Mouse (Mus musculus): ENCODE measurements around the gene Ephb1. TPM values are rescaled to one million over a fixed set of nuclear protein-coding genes. Genes with fewer than 3 reads are reported as not detected.
A peak's percentile ranks its signal among the peaks of the same experiment; 100 is the strongest.

The Ephb1 gene
- total RNA-seq, 2 experiments from 2014 or later: 29.6 to 32.5 TPM

GRCm38 (mm10) chr9:102270496-102270895 is 84.0 kb downstream of the Ephb1 start:
- intact Hi-C loops (cut with DNase I): no loop called here

GRCm38 (mm10) chr9:102267311-102268027 is 87.0 kb downstream of the Ephb1 start:
- intact Hi-C loops (cut with DNase I): loop anchor here (5.0 kb wide), 1 partner anchor 85 kb away; the partner anchor contains the start of gene Ephb1
- DNase-seq (ENCODE audit: low spot score in 2 of 2): peak; percentile 23 to 42

More at GRCm38 (mm10) chr9:102270496-102270895, 84.0 kb downstream of the Ephb1 start:
- DNase-seq (ENCODE audit: low spot score in 2 of 2): no peak

- intact Hi-C loops (cut with DNase I): no loop called here
- DNase-seq (ENCODE audit: low spot score in 2 of 2): no peak
Measured at GRCm38 (mm10) chr9:102263760-102264159, 90.7 kb downstream of the Ephb1 start.

- DNase-seq (ENCODE audit: low spot score in 2 of 2): no peak
- intact Hi-C loops (cut with DNase I): no loop called here
Measured at GRCm38 (mm10) chr9:102262100-102262501, 92.4 kb downstream of the Ephb1 start.

- no peak for DNase-seq (ENCODE audit: low spot score in 2 of 2)
- intact Hi-C loops (cut with DNase I): no loop called here
Measured at GRCm38 (mm10) chr9:102261511-102261910, 93.0 kb downstream of the Ephb1 start.

GRCm38 (mm10) chr9:102256407-102256806 is 98.1 kb downstream of the Ephb1 start:
- intact Hi-C loops (cut with DNase I): no loop called here
- no peak for DNase-seq (ENCODE audit: low spot score in 2 of 2)

GRCm38 (mm10) chr9:102255803-102256202 is 98.7 kb downstream of the Ephb1 start:
- DNase-seq (ENCODE audit: low spot score in 2 of 2): peak in 1 of 2 experiments; percentile 17
- intact Hi-C loops (cut with DNase I): no loop called here

GRCm38 (mm10) chr9:102249124-102249816 is 105.2 kb downstream of the Ephb1 start:
- DNase-seq (ENCODE audit: low spot score in 2 of 2): no peak
- intact Hi-C loops (cut with DNase I): no loop called here

GRCm38 (mm10) chr9:102245551-102245950 is 108.9 kb downstream of the Ephb1 start:
- DNase-seq (ENCODE audit: low spot score in 2 of 2): no peak
- intact Hi-C loops (cut with DNase I): no loop called here

- intact Hi-C loops (cut with DNase I): no loop called here
- no peak for DNase-seq (ENCODE audit: low spot score in 2 of 2)
Measured at GRCm38 (mm10) chr9:102243296-102243695, 111.2 kb downstream of the Ephb1 start.

GRCm38 (mm10) chr9:102241546-102241945 is 112.9 kb downstream of the Ephb1 start:
- DNase-seq (ENCODE audit: low spot score in 2 of 2): no peak
- intact Hi-C loops (cut with DNase I): no loop called here

GRCm38 (mm10) chr9:102240215-102240614 is 114.3 kb downstream of the Ephb1 start:
- no peak for DNase-seq (ENCODE audit: low spot score in 2 of 2)
- intact Hi-C loops (cut with DNase I): no loop called here

GRCm38 (mm10) chr9:102235444-102235951 is 119.0 kb downstream of the Ephb1 start:
- DNase-seq (ENCODE audit: low spot score in 2 of 2): no peak

GRCm38 (mm10) chr9:102231248-102231647 is 123.2 kb downstream of the Ephb1 start:
- no peak for DNase-seq (ENCODE audit: low spot score in 2 of 2)
- intact Hi-C loops (cut with DNase I): no loop called here

More at GRCm38 (mm10) chr9:102235444-102235951, 119.0 kb downstream of the Ephb1 start:
- intact Hi-C loops (cut with DNase I): no loop called here

- intact Hi-C loops (cut with DNase I): no loop called here
Measured at GRCm38 (mm10) chr9:102216746-102217566, 137.5 kb downstream of the Ephb1 start.

GRCm38 (mm10) chr9:102212036-102212383 is 142.5 kb downstream of the Ephb1 start:
- intact Hi-C loops (cut with DNase I): no loop called here
- DNase-seq (ENCODE audit: low spot score in 2 of 2): no peak

More at GRCm38 (mm10) chr9:102216746-102217566, 137.5 kb downstream of the Ephb1 start:
- no peak for DNase-seq (ENCODE audit: low spot score in 2 of 2)

GRCm38 (mm10) chr9:102211296-102212035 is 143.0 kb downstream of the Ephb1 start:
- DNase-seq (ENCODE audit: low spot score in 2 of 2): no peak
- intact Hi-C loops (cut with DNase I): no loop called here

- no peak for DNase-seq (ENCODE audit: low spot score in 2 of 2)
- intact Hi-C loops (cut with DNase I): no loop called here
Measured at GRCm38 (mm10) chr9:102205518-102205917, 149.0 kb downstream of the Ephb1 start.

- intact Hi-C loops (cut with DNase I): no loop called here
- DNase-seq (ENCODE audit: low spot score in 2 of 2): no peak
Measured at GRCm38 (mm10) chr9:102201867-102202266, 152.6 kb downstream of the Ephb1 start.

Measured in left cerebral cortex, postnatal 36 days (tissue).